Mouse (Mus musculus): Measurements from ENCODE around the gene 4931422A03Rik. TPM values are rescaled to one million over a fixed set of nuclear protein-coding genes. Genes with fewer than 3 reads are reported as not detected.
A peak's percentile ranks its signal among the peaks of the same experiment; 100 is the strongest.

Gene 4931422A03Rik
- polyA plus RNA-seq, 1 experiment from 2014 or later, result 2.0 TPM

- H3K27ac ChIP-seq (replicated peaks in 1 of 2; ENCODE audit: control insufficient read depth in 1 of 2, insufficient read depth in 1 of 2, low read depth in 2 of 2, low read length in 2 of 2), result no peak overlapping the region
- no peak for ATAC-seq (ENCODE audit: insufficient number of reproducible peaks, insufficient read depth, low FRiP score, low read depth)
- WGBS, result 73% methylated on average over 9 of the region's 9 CpGs
- H3K36me3 ChIP-seq (ENCODE audit: control insufficient read depth, insufficient read depth, low read length), result peaks cover 22% of the 10 kb centered on the region; the same call in 1 of the 2 replicates
- H3K9ac ChIP-seq (ENCODE audit: low read length), result no peak overlapping the region
- no peaks in the 10 kb centered on the region for H3K9me3 ChIP-seq (ENCODE audit: control insufficient read depth, low read length)
- H3K4me1 ChIP-seq (ENCODE audit: control insufficient read depth in 2 of 2, insufficient read depth in 2 of 2, low read length in 2 of 2), result no peaks in the 10 kb centered on the region
- no peak overlapping the region for H3K4me2 ChIP-seq (ENCODE audit: low read length)
- H3K4me3 ChIP-seq (ENCODE audit: control insufficient read depth in 1 of 2, insufficient read depth in 1 of 2, low read depth in 1 of 2, low read length in 2 of 2), result no peak overlapping the region
- H3K27me3 ChIP-seq (ENCODE audit: control insufficient read depth, insufficient read depth, low read length), result peaks cover 17% of the 10 kb centered on the region
Measured at GRCm38 (mm10) chr2:103977716-103978115, 50.4 kb downstream of the 4931422A03Rik start.

GRCm38 (mm10) chr2:103977216-103977615 is 50.9 kb downstream of the 4931422A03Rik start:
- H3K27me3 ChIP-seq (ENCODE audit: control insufficient read depth, insufficient read depth, low read length), result peaks cover 22% of the 10 kb centered on the region
- no peak overlapping the region for H3K4me3 ChIP-seq (ENCODE audit: control insufficient read depth in 1 of 2, insufficient read depth in 1 of 2, low read depth in 1 of 2, low read length in 2 of 2)
- H3K27ac ChIP-seq (replicated peaks in 1 of 2; ENCODE audit: control insufficient read depth in 1 of 2, insufficient read depth in 1 of 2, low read depth in 2 of 2, low read length in 2 of 2), result no peak overlapping the region
- ATAC-seq (ENCODE audit: insufficient number of reproducible peaks, insufficient read depth, low FRiP score, low read depth), result no peak
- 78% methylated on average over 8 of the region's 8 CpGs for WGBS
- H3K9ac ChIP-seq (ENCODE audit: low read length), result no peak overlapping the region
- H3K36me3 ChIP-seq (ENCODE audit: control insufficient read depth, insufficient read depth, low read length), result peaks cover 22% of the 10 kb centered on the region; the same call in 1 of the 2 replicates
- H3K4me1 ChIP-seq (ENCODE audit: control insufficient read depth in 2 of 2, insufficient read depth in 2 of 2, low read length in 2 of 2), result no peaks in the 10 kb centered on the region
- H3K4me2 ChIP-seq (ENCODE audit: low read length), result no peak overlapping the region
- H3K9me3 ChIP-seq (ENCODE audit: control insufficient read depth, low read length), result no peaks in the 10 kb centered on the region

GRCm38 (mm10) chr2:103975904-103976303 is 52.3 kb downstream of the 4931422A03Rik start:
- peaks cover 34% of the 10 kb centered on the region for H3K27me3 ChIP-seq (ENCODE audit: control insufficient read depth, insufficient read depth, low read length)
- 65% methylated on average over 7 of the region's 7 CpGs for WGBS

GRCm38 (mm10) chr2:103971838-103972237 is 56.3 kb downstream of the 4931422A03Rik start:
- Histone ChIP-seq H3K27me3 (ENCODE audit: control insufficient read depth, insufficient read depth, low read length) (peaks cover 40% of the 10 kb centered on the region), H3K9me3 (ENCODE audit: control insufficient read depth, low read length) (no peaks in the 10 kb centered on the region), H3K36me3 (ENCODE audit: control insufficient read depth, insufficient read depth, low read length) (peaks cover 8% of the 10 kb centered on the region; the same call in 1 of the 2 replicates), H3K9ac (ENCODE audit: low read length) (no peak overlapping the region), H3K4me3 (ENCODE audit: control insufficient read depth in 1 of 2, insufficient read depth in 1 of 2, low read depth in 1 of 2, low read length in 2 of 2) (peak overlapping the region in 1 of 2 experiments; percentile 84; a peak in 1 of 4 replicates), H3K4me1 (ENCODE audit: control insufficient read depth in 2 of 2, insufficient read depth in 2 of 2, low read length in 2 of 2) (peaks cover 0 to 7% of the 10 kb centered on the region in 2 experiments; a peak in 1 of 4 replicates), H3K27ac (replicated peaks in 1 of 2; ENCODE audit: control insufficient read depth in 1 of 2, insufficient read depth in 1 of 2, low read depth in 2 of 2, low read length in 2 of 2) (no peak overlapping the region), H3K4me2 (ENCODE audit: low read length) (peak overlapping the region; percentile 98)
- 39% methylated on average over 3 of the region's 3 CpGs for WGBS
- no peak for ATAC-seq (ENCODE audit: insufficient number of reproducible peaks, insufficient read depth, low FRiP score, low read depth)

More at GRCm38 (mm10) chr2:103975904-103976303, 52.3 kb downstream of the 4931422A03Rik start:
- Histone ChIP-seq H3K4me2 (ENCODE audit: low read length) (no peak overlapping the region), H3K9me3 (ENCODE audit: control insufficient read depth, low read length) (no peaks in the 10 kb centered on the region), H3K36me3 (ENCODE audit: control insufficient read depth, insufficient read depth, low read length) (peaks cover 22% of the 10 kb centered on the region; the same call in 1 of the 2 replicates), H3K27ac (replicated peaks in 1 of 2; ENCODE audit: control insufficient read depth in 1 of 2, insufficient read depth in 1 of 2, low read depth in 2 of 2, low read length in 2 of 2) (no peak overlapping the region), H3K4me3 (ENCODE audit: control insufficient read depth in 1 of 2, insufficient read depth in 1 of 2, low read depth in 1 of 2, low read length in 2 of 2) (no peak overlapping the region), H3K4me1 (ENCODE audit: control insufficient read depth in 2 of 2, insufficient read depth in 2 of 2, low read length in 2 of 2) (peaks cover 0 to 3% of the 10 kb centered on the region in 2 experiments; a peak in 1 of 4 replicates), H3K9ac (ENCODE audit: low read length) (no peak overlapping the region)
- no peak for ATAC-seq (ENCODE audit: insufficient number of reproducible peaks, insufficient read depth, low FRiP score, low read depth)

- WGBS, result 1% methylated on average over 30 of the region's 32 CpGs
- H3K27me3 ChIP-seq (ENCODE audit: control insufficient read depth, insufficient read depth, low read length), result peaks cover 43% of the 10 kb centered on the region
Measured at GRCm38 (mm10) chr2:103970791-103971649, 57.1 kb downstream of the 4931422A03Rik start.

GRCm38 (mm10) chr2:103970041-103970790 is 57.9 kb downstream of the 4931422A03Rik start:
- WGBS, result under 1% methylated on average over 52 of the region's 79 CpGs

More at GRCm38 (mm10) chr2:103970791-103971649, 57.1 kb downstream of the 4931422A03Rik start:
- ATAC-seq (ENCODE audit: insufficient number of reproducible peaks, insufficient read depth, low FRiP score, low read depth), result 0 out of 2 replicates have a peak, but pooled peaks have one; percentile 12
- H3K4me2 ChIP-seq (ENCODE audit: low read length), result peak overlapping the region; percentile 98
- H3K9me3 ChIP-seq (ENCODE audit: control insufficient read depth, low read length), result no peaks in the 10 kb centered on the region
- peak overlapping the region; percentile 53 to 84 for H3K4me3 ChIP-seq (ENCODE audit: control insufficient read depth in 1 of 2, insufficient read depth in 1 of 2, low read depth in 1 of 2, low read length in 2 of 2)
- peaks cover 8% of the 10 kb centered on the region; the same call in 1 of the 2 replicates for H3K36me3 ChIP-seq (ENCODE audit: control insufficient read depth, insufficient read depth, low read length)
- H3K27ac ChIP-seq (replicated peaks in 1 of 2; ENCODE audit: control insufficient read depth in 1 of 2, insufficient read depth in 1 of 2, low read depth in 2 of 2, low read length in 2 of 2), result peak overlapping the region in 1 of 2 experiments; percentile 75; a peak in 1 of 4 replicates
- H3K4me1 ChIP-seq (ENCODE audit: control insufficient read depth in 2 of 2, insufficient read depth in 2 of 2, low read length in 2 of 2), result peaks cover 0 to 7% of the 10 kb centered on the region in 2 experiments; a peak in 1 of 4 replicates
- H3K9ac ChIP-seq (ENCODE audit: low read length), result peak overlapping the region; percentile 80

More at GRCm38 (mm10) chr2:103970041-103970790, 57.9 kb downstream of the 4931422A03Rik start:
- H3K9me3 ChIP-seq (ENCODE audit: control insufficient read depth, low read length), result no peaks in the 10 kb centered on the region
- peak overlapping the region in 1 of 2 experiments; percentile 75; a peak in 2 of 4 replicates for H3K27ac ChIP-seq (replicated peaks in 1 of 2; ENCODE audit: control insufficient read depth in 1 of 2, insufficient read depth in 1 of 2, low read depth in 2 of 2, low read length in 2 of 2)
- H3K4me2 ChIP-seq (ENCODE audit: low read length), result peak overlapping the region; percentile 98
- H3K9ac ChIP-seq (ENCODE audit: low read length), result peak overlapping the region; percentile 80
- peaks cover 43% of the 10 kb centered on the region for H3K27me3 ChIP-seq (ENCODE audit: control insufficient read depth, insufficient read depth, low read length)
- H3K4me3 ChIP-seq (ENCODE audit: control insufficient read depth in 1 of 2, insufficient read depth in 1 of 2, low read depth in 1 of 2, low read length in 2 of 2), result peak overlapping the region; percentile 53 to 84
- H3K36me3 ChIP-seq (ENCODE audit: control insufficient read depth, insufficient read depth, low read length), result peaks cover 8% of the 10 kb centered on the region; the same call in 1 of the 2 replicates
- ATAC-seq (ENCODE audit: insufficient number of reproducible peaks, insufficient read depth, low FRiP score, low read depth), result peak; percentile 68; the same call in 1 of the 2 replicates
- H3K4me1 ChIP-seq (ENCODE audit: control insufficient read depth in 2 of 2, insufficient read depth in 2 of 2, low read length in 2 of 2), result peaks cover 0 to 7% of the 10 kb centered on the region in 2 experiments; a peak in 1 of 4 replicates
